Mouse (Mus musculus) heart, embryonic 16.5 days (tissue): ENCODE measurements around the gene Fxyd4. TPM values are rescaled to one million over a fixed set of nuclear protein-coding genes. Genes with fewer than 3 reads are reported as not detected.

Source experiments
- ATAC-seq: fragments of 200-750 bp; cut with Nextera tagmentation; replicated peaks from 2 replicates; pipeline ENCODE4 v1.8.0; 2017; ENCODE audit warnings: moderate number of reproducible peaks; ENCODE audit not compliant: insufficient read depth, low FRiP score; ENCODE audit errors: extremely low read depth
- H3K27ac ChIP-seq: fragments of 300-500 bp; sonication (generic); 2 replicates; pipeline ENCODE4 v1.5.1; 2014; ENCODE audit warnings: mild to moderate bottlenecking, low read length, control low read depth, moderate library complexity
- H3K27me3 ChIP-seq: fragments of 300-500 bp; sonication (generic); 2 replicates; pipeline ENCODE4 v1.6.1; 2014; ENCODE audit warnings: low read length, mixed read lengths; ENCODE audit not compliant: control insufficient read depth, insufficient read depth
- H3K36me3 ChIP-seq: fragments of 300-500 bp; sonication (generic); 2 replicates; pipeline ENCODE4 v1.6.1; 2014; ENCODE audit not compliant: control insufficient read depth, insufficient read depth
- H3K4me1 ChIP-seq: fragments of 300-500 bp; sonication (generic); 2 replicates; pipeline ENCODE4 v1.6.1; 2014; ENCODE audit warnings: low read length, mixed read lengths; ENCODE audit not compliant: control insufficient read depth, insufficient read depth
- H3K4me2 ChIP-seq: fragments of 300-500 bp; sonication (generic); 2 replicates; pipeline ENCODE4 v1.6.1; 2014; ENCODE audit warnings: low read depth, mild to moderate bottlenecking, control low read depth, low read length
- H3K4me3 ChIP-seq: fragments of 300-500 bp; sonication (generic); 2 replicates; pipeline ENCODE4 v1.5.1; 2014; ENCODE audit warnings: mild to moderate bottlenecking, control low read depth, low read length
- H3K9ac ChIP-seq: fragments of 300-500 bp; sonication (generic); 2 replicates; pipeline ENCODE4 v1.6.1; 2014; ENCODE audit warnings: low read length, control low read depth
- H3K9me3 ChIP-seq: fragments of 300-500 bp; sonication (generic); replicated peaks from 2 replicates; pipeline ENCODE4 v1.6.1; 2016; ENCODE audit warnings: low read length; ENCODE audit not compliant: control insufficient read depth
- WGBS: fragments of 180-500 bp; shearing (Covaris S2); extraction: QIAGEN DNeasy Blood & Tissue Kit; methylation state at CpG from one replicate; pipeline ENCODE4 v1.1.7; 2014; 5-methylcytosine and 5-hydroxymethylcytosine counted together
- polyA plus RNA-seq: library from polyadenylated mRNA; unstranded; fragments of >200 nt; fragmentation: Nextera tagmentation; extraction: Ambion mirVana; gene quantifications from 2 replicates; pipeline ENCODE4 v1.2.1, GENCODE M21; 2015

Fxyd4 gene
- polyA plus RNA-seq, 1 experiment from 2014 or later, result 1.8 TPM

- WGBS, result under 1% methylated on average over 14 of the region's 14 CpGs
- H3K27ac ChIP-seq, result peak overlapping the region; percentile 97
- peak overlapping the region; percentile 92 for H3K4me3 ChIP-seq
Observed at GRCm38 (mm10) chr6:117908424-117908900, 29.0 kb downstream of the Fxyd4 start.

DNA sequence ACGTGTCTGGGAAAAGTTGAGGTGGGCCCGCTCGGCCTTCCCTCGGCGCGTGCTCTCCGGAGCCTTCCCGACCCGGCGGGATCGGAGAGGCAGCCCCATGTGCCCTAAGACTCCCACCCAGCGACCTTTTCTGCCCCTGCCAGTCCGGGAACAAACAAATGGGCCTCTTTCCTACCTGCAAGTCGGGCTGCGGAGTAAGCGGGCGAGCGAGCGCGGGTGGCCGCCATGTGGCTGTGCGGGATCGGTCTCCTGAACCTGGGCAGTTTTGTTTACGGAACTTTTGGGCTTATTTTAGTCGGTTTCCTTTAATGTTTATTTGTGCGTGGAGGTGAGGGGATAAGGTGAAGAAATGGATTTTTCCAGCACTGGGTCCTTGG lies 29.5 kb downstream of the Fxyd4 start:
- WGBS, result under 1% methylated on average over 26 of the region's 26 CpGs
- Histone ChIP-seq H3K27ac (peak overlapping the region; percentile 97), H3K9ac (peak overlapping the region; percentile 93), H3K27me3 (no peaks in the 10 kb centered on the region), H3K4me2 (peak overlapping the region; percentile 87), H3K36me3 (no peaks in the 10 kb centered on the region), H3K9me3 (no peaks in the 10 kb centered on the region), H3K4me1 (peaks cover 30% of the 10 kb centered on the region), H3K4me3 (peak overlapping the region; percentile 92)
- no peak for ATAC-seq

More at GRCm38 (mm10) chr6:117908424-117908900, 29.0 kb downstream of the Fxyd4 start:
- Histone ChIP-seq H3K36me3 (no peaks in the 10 kb centered on the region), H3K4me2 (peak overlapping the region; percentile 87), H3K27me3 (no peaks in the 10 kb centered on the region), H3K9me3 (no peaks in the 10 kb centered on the region), H3K9ac (peak overlapping the region; percentile 93), H3K4me1 (peaks cover 30% of the 10 kb centered on the region)
- no peak for ATAC-seq

DNA sequence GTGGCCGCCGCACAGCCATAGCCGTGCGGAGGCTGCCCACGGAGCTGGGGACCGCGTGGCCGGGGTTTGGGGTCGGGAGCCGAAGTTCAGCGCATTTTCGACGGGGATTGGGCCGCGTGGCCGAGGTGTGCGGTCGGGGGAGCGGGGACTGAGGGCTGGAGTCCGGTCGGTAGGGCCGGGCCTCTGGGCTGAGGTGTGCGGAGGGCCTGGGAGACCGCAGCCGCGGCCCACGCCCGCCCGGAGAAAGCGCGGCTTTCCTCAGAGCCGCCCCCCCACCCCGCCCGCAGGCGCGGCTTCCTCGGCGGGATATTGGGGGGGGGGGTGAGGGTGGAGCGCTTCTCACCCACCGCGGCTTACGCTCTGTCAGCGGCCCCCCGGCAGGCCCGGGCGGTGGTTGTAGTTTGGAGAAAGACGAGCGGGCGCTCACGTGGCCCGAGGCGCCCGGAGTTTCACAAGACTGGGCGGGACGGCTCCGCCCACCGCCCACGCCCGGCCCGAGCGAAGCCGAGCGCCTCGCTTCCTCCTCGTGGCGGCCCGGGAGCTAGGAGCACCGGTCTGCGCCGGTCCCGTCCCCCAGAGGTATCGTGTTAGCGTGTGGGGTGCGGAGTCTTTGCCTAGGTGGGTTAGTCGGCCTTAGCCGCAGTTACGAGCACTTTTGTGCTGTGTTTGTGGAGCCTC lies 30.1 kb downstream of the Fxyd4 start:
- Histone ChIP-seq H3K4me2 (peak overlapping the region; percentile 87), H3K27me3 (no peaks in the 10 kb centered on the region), H3K9ac (peak overlapping the region; percentile 93), H3K9me3 (no peaks in the 10 kb centered on the region), H3K36me3 (no peaks in the 10 kb centered on the region), H3K4me3 (peak overlapping the region; percentile 92), H3K4me1 (peaks cover 30% of the 10 kb centered on the region), H3K27ac (peak overlapping the region; percentile 97)
- under 1% methylated on average over 73 of the region's 77 CpGs for WGBS
- peak; percentile 75 for ATAC-seq

DNA sequence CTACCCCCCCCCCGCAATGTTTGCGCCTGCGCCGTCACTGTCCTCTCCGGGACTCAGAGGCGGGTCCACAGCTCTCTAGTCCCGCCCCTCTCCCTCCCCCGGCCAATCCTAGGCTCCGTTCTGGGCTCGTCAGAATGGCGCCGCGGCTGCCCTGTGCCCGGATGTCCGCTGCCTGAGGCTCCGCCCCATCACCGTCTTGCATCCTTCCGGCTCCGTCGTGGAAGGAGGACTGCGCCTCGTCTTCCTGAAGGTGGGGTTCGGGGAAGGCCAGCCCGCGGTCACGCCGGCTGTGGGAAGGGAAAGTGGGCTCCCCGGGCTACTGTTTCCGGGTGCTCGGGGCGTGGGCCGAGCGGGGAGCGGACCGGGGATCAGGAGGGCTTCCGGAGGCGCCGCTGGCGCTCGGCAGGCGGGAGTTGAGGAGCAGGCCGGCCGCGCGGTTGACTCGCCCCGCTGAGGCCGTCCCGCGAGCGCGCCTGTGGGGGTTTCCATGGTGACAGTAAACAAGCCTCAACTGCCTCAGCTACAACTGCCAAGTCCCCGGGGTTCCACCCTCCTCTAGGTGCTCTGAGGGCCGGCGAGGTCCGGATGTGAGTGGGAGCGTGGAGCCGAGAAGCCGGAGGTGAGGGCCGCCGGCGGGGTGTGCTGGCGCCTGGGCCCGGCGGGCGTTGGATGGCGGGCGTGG lies 30.8 kb downstream of the Fxyd4 start:
- Histone ChIP-seq H3K27ac (peak overlapping the region; percentile 97), H3K4me3 (peak overlapping the region; percentile 92), H3K36me3 (no peaks in the 10 kb centered on the region), H3K4me2 (peak overlapping the region; percentile 87), H3K9ac (peak overlapping the region; percentile 93), H3K4me1 (peaks cover 27% of the 10 kb centered on the region), H3K9me3 (no peaks in the 10 kb centered on the region), H3K27me3 (no peaks in the 10 kb centered on the region)
- 1% methylated on average over 62 of the region's 68 CpGs for WGBS
- peak; percentile 96 for ATAC-seq

DNA sequence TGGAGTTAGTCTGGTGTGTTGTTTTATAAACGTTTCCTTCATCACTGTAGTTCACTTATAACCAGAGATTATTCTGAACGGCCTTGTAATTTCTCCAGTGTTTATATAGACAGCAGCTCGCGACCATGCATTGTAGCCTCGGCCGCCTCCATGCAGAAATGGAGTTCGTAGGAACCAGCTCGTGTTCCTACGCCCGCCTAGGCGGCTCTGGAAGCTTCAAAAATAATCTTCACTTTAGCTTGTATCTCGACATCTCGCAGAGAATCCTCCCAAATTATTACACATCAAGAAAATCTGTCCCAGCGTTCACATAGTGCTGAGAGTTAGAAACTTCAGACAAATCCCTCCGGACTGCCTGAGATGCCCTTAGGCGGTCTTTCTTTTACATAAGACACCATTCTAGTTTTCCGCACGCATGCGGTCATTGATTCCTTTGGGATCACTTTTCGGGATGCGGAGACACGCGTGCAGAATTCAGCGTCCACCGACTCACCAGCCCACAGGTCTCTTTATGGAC lies 31.4 kb downstream of the Fxyd4 start:
- Histone ChIP-seq H3K4me2 (peak overlapping the region; percentile 64), H3K27me3 (no peaks in the 10 kb centered on the region), H3K9ac (peak overlapping the region; percentile 87), H3K27ac (peak overlapping the region; percentile 93), H3K4me1 (peaks cover 25% of the 10 kb centered on the region), H3K36me3 (no peaks in the 10 kb centered on the region), H3K9me3 (no peaks in the 10 kb centered on the region), H3K4me3 (peak overlapping the region; percentile 92)
- under 1% methylated on average over 25 of the region's 25 CpGs for WGBS
- 0 out of 2 replicates have a peak, but pooled peaks have one; percentile 0 for ATAC-seq

- no peaks in the 10 kb centered on the region for H3K27me3 ChIP-seq
- 15% methylated on average over 4 of the region's 4 CpGs for WGBS
- peaks cover 21% of the 10 kb centered on the region for H3K4me1 ChIP-seq
- H3K9me3 ChIP-seq, result no peaks in the 10 kb centered on the region
- peak overlapping the region; percentile 93 for H3K27ac ChIP-seq
- peak overlapping the region; percentile 64 for H3K4me2 ChIP-seq
- no peak for ATAC-seq
- no peaks in the 10 kb centered on the region for H3K36me3 ChIP-seq
- peak overlapping the region; percentile 92 for H3K4me3 ChIP-seq
- H3K9ac ChIP-seq, result peak overlapping the region; percentile 87
Observed at GRCm38 (mm10) chr6:117905260-117905930, 32.1 kb downstream of the Fxyd4 start.

- Histone ChIP-seq H3K36me3 (no peaks in the 10 kb centered on the region), H3K4me2 (no peak overlapping the region), H3K4me3 (no peak overlapping the region), H3K27ac (no peak overlapping the region), H3K9ac (no peak overlapping the region), H3K27me3 (no peaks in the 10 kb centered on the region), H3K4me1 (peaks cover 10% of the 10 kb centered on the region), H3K9me3 (no peaks in the 10 kb centered on the region)
- no peak for ATAC-seq
- WGBS, result 73% methylated on average over 3 of the region's 3 CpGs
Observed at GRCm38 (mm10) chr6:117903836-117904235, 33.7 kb downstream of the Fxyd4 start.

- Histone ChIP-seq H3K4me1 (peaks cover 6% of the 10 kb centered on the region), H3K4me3 (no peak overlapping the region), H3K27me3 (no peaks in the 10 kb centered on the region), H3K9ac (no peak overlapping the region), H3K27ac (no peak overlapping the region), H3K9me3 (no peaks in the 10 kb centered on the region), H3K36me3 (no peaks in the 10 kb centered on the region), H3K4me2 (no peak overlapping the region)
- WGBS, result 79% methylated on average over 4 of the region's 4 CpGs
- no peak for ATAC-seq
Observed at GRCm38 (mm10) chr6:117902556-117902955, 34.9 kb downstream of the Fxyd4 start.
